Mouse (Mus musculus) bone marrow, adult 2 months (tissue): Measurements from ENCODE around the gene Rimkla. TPM values are rescaled to one million over a fixed set of nuclear protein-coding genes. Genes with fewer than 3 reads are reported as not detected.

Source experiments
- H3K27ac ChIP-seq: fragments of 200-500 bp; 2 replicates; pipeline ENCODE4 v1.5.1; 2012; ENCODE audit warnings: low read depth, mild to moderate bottlenecking, control low read depth, inconsistent platforms, low read length; ENCODE audit not compliant: control insufficient read depth, poor library complexity, insufficient read depth
- H3K4me1 ChIP-seq: fragments of 200-500 bp; 2 replicates; pipeline ENCODE4 v1.6.1; 2011; ENCODE audit warnings: low read length; ENCODE audit not compliant: control insufficient read depth, insufficient read depth
- H3K4me3 ChIP-seq: fragments of 200-500 bp; replicated peaks from 2 replicates; pipeline ENCODE3; 2011; ENCODE audit warnings: mild to moderate bottlenecking, low read depth, low read length, control low read depth; ENCODE audit not compliant: control insufficient read depth
- CTCF ChIP-seq: fragments of 200-500 bp; IDR thresholded peaks from 2 replicates; pipeline ENCODE4 v1.5.1; 2011; ENCODE audit warnings: low read length, control low read depth; ENCODE audit not compliant: control insufficient read depth, insufficient read depth
- POLR2A ChIP-seq: fragments of 200-500 bp; IDR thresholded peaks from 2 replicates; pipeline ENCODE4 v1.6.1; 2011; ENCODE audit warnings: low read depth, mild to moderate bottlenecking, control low read depth, low read length, borderline replicate concordance; ENCODE audit not compliant: control insufficient read depth
- WGBS: fragments of 180-500 bp; shearing (Covaris S2); methylation state at CpG from one replicate; pipeline ENCODE4 v1.1.7; 2018; 5-methylcytosine and 5-hydroxymethylcytosine counted together
- polyA plus RNA-seq: library from polyadenylated mRNA; stranded (reverse); fragments of >200 nt; gene quantifications from 2 replicates; pipeline ENCODE4 v1.2.4, GENCODE M21; 2011; ENCODE audit warnings: low replicate concordance; ENCODE audit not compliant: missing spikeins, insufficient read depth, insufficient read length

Gene Rimkla
- polyA plus RNA-seq, 1 experiment: not detected

GRCm38 (mm10) chr4:119489666-119490065, 2.8 kb downstream of the Rimkla start:
- H3K4me3 ChIP-seq: no peak overlapping the region
- WGBS: 89% methylated on average over 10 of the region's 10 CpGs
- TF ChIP-seq CTCF (no peak), POLR2A (no peak)
- no peak overlapping the region for H3K27ac ChIP-seq
- H3K4me1 ChIP-seq: no peaks in the 10 kb centered on the region

GRCm38 (mm10) chr4:119484882-119485281, 7.5 kb downstream of the Rimkla start:
- WGBS: 63% methylated on average over 7 of the region's 7 CpGs
- Histone ChIP-seq H3K4me3 (no peak overlapping the region), H3K4me1 (no peaks in the 10 kb centered on the region), H3K27ac (no peak overlapping the region)
- TF ChIP-seq POLR2A (no peak), CTCF (no peak)

GRCm38 (mm10) chr4:119483051-119483450, 9.4 kb downstream of the Rimkla start:
- WGBS: 45% methylated on average over 9 of the region's 9 CpGs
- TF ChIP-seq CTCF (no peak), POLR2A (no peak)
- H3K4me3 ChIP-seq: no peak overlapping the region
- H3K4me1 ChIP-seq: no peaks in the 10 kb centered on the region
- H3K27ac ChIP-seq: no peak overlapping the region

- TF ChIP-seq CTCF: no peak
- TF ChIP-seq POLR2A: no peak
Measured at GRCm38 (mm10) chr4:119473150-119473549, 19.3 kb downstream of the Rimkla start.

GRCm38 (mm10) chr4:119472545-119472944, 19.9 kb downstream of the Rimkla start:
- peaks cover under 1% of the 10 kb centered on the region; the same call in 1 of the 2 replicates for H3K4me1 ChIP-seq
- TF ChIP-seq POLR2A (no peak), CTCF (no peak)
- no peak overlapping the region for H3K27ac ChIP-seq
- 85% methylated on average over 9 of the region's 9 CpGs for WGBS
- no peak overlapping the region for H3K4me3 ChIP-seq

More at GRCm38 (mm10) chr4:119473150-119473549, 19.3 kb downstream of the Rimkla start:
- Histone ChIP-seq H3K27ac (no peak overlapping the region), H3K4me1 (no peaks in the 10 kb centered on the region), H3K4me3 (no peak overlapping the region)
- 55% methylated on average over 5 of the region's 5 CpGs for WGBS

GRCm38 (mm10) chr4:119467720-119468380, 24.6 kb downstream of the Rimkla start:
- H3K4me1 ChIP-seq: peaks cover 1% of the 10 kb centered on the region; the same call in 1 of the 2 replicates
- TF ChIP-seq CTCF: no peak
- TF ChIP-seq POLR2A: no peak
- H3K27ac ChIP-seq: no peak overlapping the region
- no peak overlapping the region for H3K4me3 ChIP-seq
- 36% methylated on average over 16 of the region's 16 CpGs for WGBS

GRCm38 (mm10) chr4:119465841-119466240, 26.6 kb downstream of the Rimkla start:
- no peak overlapping the region for H3K4me3 ChIP-seq
- 79% methylated on average over 5 of the region's 5 CpGs for WGBS
- no peak for TF ChIP-seq POLR2A
- TF ChIP-seq CTCF: no peak
- no peak overlapping the region for H3K27ac ChIP-seq
- peaks cover 1% of the 10 kb centered on the region; the same call in 1 of the 2 replicates for H3K4me1 ChIP-seq

GRCm38 (mm10) chr4:119463756-119464419, 28.5 kb downstream of the Rimkla start:
- TF ChIP-seq POLR2A (no peak), CTCF (no peak)
- no peak overlapping the region for H3K27ac ChIP-seq
- WGBS: 35% methylated on average over 13 of the region's 13 CpGs
- no peak overlapping the region for H3K4me3 ChIP-seq
- H3K4me1 ChIP-seq: peaks cover 1% of the 10 kb centered on the region; the same call in 1 of the 2 replicates
